ENCODE assay signal across 9 mouse cellular contexts in genomic region chr11:53463551-53464424, GRCm38 (mm10). TPM values are rescaled to one million over a fixed set of nuclear protein-coding genes. Genes with fewer than 3 reads are reported as not detected.
DNase-seq lines count a peak whose midpoint lies in the region; ATAC-seq and TF ChIP-seq lines count a peak whose summit lies in the region.
"Had no signal": no experiment of that assay in that cellular context is flagged by ENCODE, and none has a peak within 500 bp of the region (broad histone marks: within the 10 kb centered on the region; RNA-seq: fewer than 3 reads in every experiment).

No protein-coding gene starts in this region.

- H3K9me3 ChIP-seq in E14TG2a.4 (ENCODE audit: low read length): no peaks in the 10 kb centered on the region
- H3K9me3 ChIP-seq in forebrain, embryonic 10.5 days: peaks cover 8% of the 10 kb centered on the region; the same call in 1 of the 2 replicates
- H3K9me3 ChIP-seq in kidney, embryonic 16.5 days (ENCODE audit: low read length): no peaks in the 10 kb centered on the region
- H3K9me3 ChIP-seq in midbrain, embryonic 14.5 days (ENCODE audit: control insufficient read depth, low read length): no peaks in the 10 kb centered on the region

- no peak; the same call in 1 of the 2 replicates for ATAC-seq in kidney, embryonic 16.5 days (ENCODE audit: low FRiP score, low TSS enrichment)
- ATAC-seq in midbrain, embryonic 14.5 days (ENCODE audit: low FRiP score, low TSS enrichment): no peak

- H3K9ac ChIP-seq in kidney, embryonic 16.5 days (replicated peaks; ENCODE audit: low read length): peak overlapping the region; percentile 53
- peak overlapping the region; percentile 36; the same call in 1 of the 2 replicates for H3K9ac ChIP-seq in midbrain, embryonic 14.5 days (replicated peaks; ENCODE audit: low read length)

- 6% methylated on average over 55 of the region's 55 CpGs for WGBS in forebrain, embryonic 10.5 days
- 6% methylated on average over 53 of the region's 55 CpGs for WGBS in kidney, embryonic 16.5 days
- 7% methylated on average over 55 of the region's 55 CpGs for WGBS in midbrain, embryonic 14.5 days

- 0 out of 2 replicates have a peak overlapping the region, but pooled peaks have one; percentile 25 for H3K27ac ChIP-seq in forebrain, embryonic 10.5 days
- H3K27ac ChIP-seq in kidney, embryonic 16.5 days (ENCODE audit: low read length): no peak overlapping the region
- H3K27ac ChIP-seq in midbrain, embryonic 14.5 days (replicated peaks; ENCODE audit: low read depth, low read length): no peak overlapping the region

- peaks cover 95% of the 10 kb centered on the region for H3K27me3 ChIP-seq in E14TG2a.4 (ENCODE audit: insufficient read depth, low read length)
- H3K27me3 ChIP-seq in forebrain, embryonic 10.5 days (ENCODE audit: poor library complexity, severe bottlenecking): peaks cover 100% of the 10 kb centered on the region
- peaks cover 54% of the 10 kb centered on the region for H3K27me3 ChIP-seq in kidney, embryonic 16.5 days (ENCODE audit: insufficient read depth, low read length)
- H3K27me3 ChIP-seq in midbrain, embryonic 14.5 days (ENCODE audit: control insufficient read depth, insufficient read depth, low read length): peaks cover 69% of the 10 kb centered on the region

- peak overlapping the region; percentile 79 for H3K4me3 ChIP-seq in E14TG2a.4 (replicated peaks; ENCODE audit: low read length)
- peak overlapping the region; percentile 58 for H3K4me3 ChIP-seq in forebrain, embryonic 10.5 days
- peak overlapping the region; percentile 47 for H3K4me3 ChIP-seq in kidney, embryonic 16.5 days (ENCODE audit: low read length)
- H3K4me3 ChIP-seq in midbrain, embryonic 14.5 days (replicated peaks; ENCODE audit: low read depth, low read length): peak overlapping the region; percentile 39
- H3K4me3 ChIP-seq: myocyte had no signal

- TF ChIP-seq CTCF in E14TG2a.4 (conservative IDR thresholded peaks at IDR 0.05; ENCODE audit: low read length): no peak

- no peaks in the 10 kb centered on the region for H3K36me3 ChIP-seq in E14TG2a.4 (ENCODE audit: insufficient read depth, low read length)
- H3K36me3 ChIP-seq in forebrain, embryonic 10.5 days (replicated peaks): no peaks in the 10 kb centered on the region
- H3K36me3 ChIP-seq in kidney, embryonic 16.5 days (ENCODE audit: insufficient read depth, low read length): no peaks in the 10 kb centered on the region
- no peaks in the 10 kb centered on the region for H3K36me3 ChIP-seq in midbrain, embryonic 14.5 days (ENCODE audit: control insufficient read depth, insufficient read depth, low read length)

- peaks cover 56% of the 10 kb centered on the region for H3K4me1 ChIP-seq in E14TG2a.4 (replicated peaks; ENCODE audit: low read depth, low read length)
- H3K4me1 ChIP-seq in forebrain, embryonic 10.5 days: peaks cover 33% of the 10 kb centered on the region
- H3K4me1 ChIP-seq in kidney, embryonic 16.5 days (ENCODE audit: insufficient read depth, low read length): peaks cover 30% of the 10 kb centered on the region
- 0 out of 2 replicates have a peak, but pooled peaks cover 8% of the 10 kb centered on the region for H3K4me1 ChIP-seq in midbrain, embryonic 14.5 days (ENCODE audit: control insufficient read depth, insufficient read depth, low read length)

- DNase-seq in adrenal gland, postnatal 14 days: peak; percentile 60
- no peak for DNase-seq in adrenal gland, postnatal 4 days (ENCODE audit: low spot score in 2 of 2)
- peak; percentile 55 for DNase-seq in forebrain, embryonic 10.5 days (ENCODE audit: extremely low spot score, low spot score)
- peak; percentile 71 for DNase-seq in midbrain, embryonic 14.5 days
- DNase-seq in ovary, postnatal 14 days (ENCODE audit: low spot score): no peak
- no peak for DNase-seq in lung, postnatal 14 days

- peak overlapping the region; percentile 64 for H3K4me2 ChIP-seq in kidney, embryonic 16.5 days (replicated peaks; ENCODE audit: low read depth, low read length)
- H3K4me2 ChIP-seq in midbrain, embryonic 14.5 days (ENCODE audit: low read length): peak overlapping the region; percentile 74

RNA-seq across cellular contexts. Expression of gene Gm9837, which starts 6.5 kb away (rescaled TPM):
- not detected in 2 replicates for total RNA-seq in adrenal gland, postnatal 14 days (2021)
- total RNA-seq in adrenal gland, postnatal 4 days (2021): not detected
- polyA plus RNA-seq in forebrain, embryonic 10.5 days (2016; fragmentation: Nextera tagmentation; extraction: Ambion mirVana): not detected in 2 replicates
- not detected in 2 replicates for polyA plus RNA-seq in kidney, embryonic 16.5 days (2015; fragmentation: Nextera tagmentation; extraction: Ambion mirVana)
- not detected in 2 replicates for polyA plus RNA-seq in midbrain, embryonic 14.5 days (2014; fragmentation: Nextera tagmentation; extraction: Ambion mirVana)
- polyA plus RNA-seq: myocyte had no signal

RNA-seq across cellular contexts. Expression of gene Shroom1, which starts 6.8 kb away (rescaled TPM):
- total RNA-seq in adrenal gland, postnatal 14 days (2021): 3.9 and 5.7 TPM in 2 replicates
- 1 to 10 TPM; 4.5 to 5.8 TPM for total RNA-seq in adrenal gland, postnatal 4 days (2021)
- 1.2 and 1.7 TPM in 2 replicates for polyA plus RNA-seq in forebrain, embryonic 10.5 days (2016; fragmentation: Nextera tagmentation; extraction: Ambion mirVana)
- 2.1 and 2.5 TPM in 2 replicates for polyA plus RNA-seq in kidney, embryonic 16.5 days (2015; fragmentation: Nextera tagmentation; extraction: Ambion mirVana)
- polyA plus RNA-seq in midbrain, embryonic 14.5 days (2014; fragmentation: Nextera tagmentation; extraction: Ambion mirVana): 1.5 and 1.9 TPM in 2 replicates

RNA-seq across cellular contexts. Expression of gene Gm10447, which starts 6.9 kb away (rescaled TPM):
- not detected in 2 replicates for total RNA-seq in adrenal gland, postnatal 14 days (2021)
- under 1 TPM; 0.36 to 0.51 TPM for total RNA-seq in adrenal gland, postnatal 4 days (2021)
- polyA plus RNA-seq in forebrain, embryonic 10.5 days (2016; fragmentation: Nextera tagmentation; extraction: Ambion mirVana): not detected in 2 replicates
- polyA plus RNA-seq in kidney, embryonic 16.5 days (2015; fragmentation: Nextera tagmentation; extraction: Ambion mirVana): 0.12 TPM in 1 of 2 replicates, not detected in the other
- not detected in 2 replicates for polyA plus RNA-seq in midbrain, embryonic 14.5 days (2014; fragmentation: Nextera tagmentation; extraction: Ambion mirVana)

RNA-seq across cellular contexts. Expression of gene Gm9945, which starts 16.2 kb away (rescaled TPM):
- total RNA-seq in adrenal gland, postnatal 14 days (2021): not detected in 2 replicates
- not detected for total RNA-seq in adrenal gland, postnatal 4 days (2021)
- 0.30 TPM in 1 of 2 replicates, not detected in the other for polyA plus RNA-seq in forebrain, embryonic 10.5 days (2016; fragmentation: Nextera tagmentation; extraction: Ambion mirVana)
- not detected in 2 replicates for polyA plus RNA-seq in kidney, embryonic 16.5 days (2015; fragmentation: Nextera tagmentation; extraction: Ambion mirVana)
- polyA plus RNA-seq in midbrain, embryonic 14.5 days (2014; fragmentation: Nextera tagmentation; extraction: Ambion mirVana): not detected in 2 replicates
- polyA plus RNA-seq: myocyte had no signal

RNA-seq across cellular contexts. Expression of gene Sowaha, which starts 16.3 kb away (rescaled TPM):
- total RNA-seq in adrenal gland, postnatal 14 days (2021): 0.68 and 1.1 TPM in 2 replicates
- 1 to 10 TPM; 1.7 to 2.2 TPM for total RNA-seq in adrenal gland, postnatal 4 days (2021)
- polyA plus RNA-seq in forebrain, embryonic 10.5 days (2016; fragmentation: Nextera tagmentation; extraction: Ambion mirVana): 0.46 and 0.97 TPM in 2 replicates
- 0.17 and 0.23 TPM in 2 replicates for polyA plus RNA-seq in kidney, embryonic 16.5 days (2015; fragmentation: Nextera tagmentation; extraction: Ambion mirVana)
- polyA plus RNA-seq in midbrain, embryonic 14.5 days (2014; fragmentation: Nextera tagmentation; extraction: Ambion mirVana): 0.50 and 0.69 TPM in 2 replicates
- polyA plus RNA-seq: myocyte had no signal

Comparison
In these comparisons a context has a peak if more than half of its experiments do, and no peak if none do; other contexts are left out.
1. DNase-seq: peak in adrenal gland, postnatal 14 days (single experiment), forebrain, embryonic 10.5 days (single experiment) and midbrain, embryonic 14.5 days (single experiment); none in adrenal gland, postnatal 4 days (0 of 2), ovary, postnatal 14 days (single experiment) and lung, postnatal 14 days (single experiment).
2. Peak in every context shown above with its lines, with median percentiles within 50 percentile points of each other: H3K4me3 ChIP-seq.